Mouse (Mus musculus) kidney, embryonic 16.5 days (tissue): Measurements from ENCODE around the gene Mrpl20. TPM values are rescaled to one million over a fixed set of nuclear protein-coding genes. Genes with fewer than 3 reads are reported as not detected.
A peak's percentile ranks its signal among the peaks of the same experiment; 100 is the strongest.

ENCODE experiments used
- ATAC-seq: fragments of 200-750 bp; cut with Nextera tagmentation; 2 replicates; pipeline ENCODE4 v1.8.0; 2017; ENCODE audit warnings: moderate TSS enrichment; ENCODE audit not compliant: low FRiP score, low TSS enrichment
- H3K27ac ChIP-seq: fragments of 300-500 bp; sonication (generic); 2 replicates; pipeline ENCODE4 v1.5.1; 2014; ENCODE audit warnings: low read length
- H3K27me3 ChIP-seq: fragments of 300-500 bp; sonication (generic); 2 replicates; pipeline ENCODE4 v1.6.1; 2014; ENCODE audit warnings: low read length, control low read depth, mixed read lengths; ENCODE audit not compliant: insufficient read depth
- H3K36me3 ChIP-seq: fragments of 300-500 bp; sonication (generic); 2 replicates; pipeline ENCODE4 v1.6.1; 2014; ENCODE audit warnings: low read length, control low read depth, mixed read lengths; ENCODE audit not compliant: insufficient read depth
- H3K4me1 ChIP-seq: fragments of 300-500 bp; sonication (generic); 2 replicates; pipeline ENCODE4 v1.6.1; 2014; ENCODE audit warnings: low read length, control low read depth, mixed read lengths; ENCODE audit not compliant: insufficient read depth
- H3K4me2 ChIP-seq: fragments of 300-500 bp; sonication (generic); replicated peaks from 2 replicates; pipeline ENCODE4 v1.6.1; 2014; ENCODE audit warnings: low read depth, low read length
- H3K4me3 ChIP-seq: fragments of 300-500 bp; sonication (generic); 2 replicates; pipeline ENCODE4 v1.5.1; 2014; ENCODE audit warnings: mild to moderate bottlenecking, low read length
- H3K9ac ChIP-seq: fragments of 300-500 bp; sonication (generic); replicated peaks from 2 replicates; pipeline ENCODE4 v1.6.1; 2014; ENCODE audit warnings: low read length
- H3K9me3 ChIP-seq: fragments of 300-500 bp; sonication (generic); 2 replicates; pipeline ENCODE4 v1.6.1; 2016; ENCODE audit warnings: low read length, control low read depth
- WGBS: fragments of 180-500 bp; shearing (Covaris S2); extraction: QIAGEN DNeasy Blood & Tissue Kit; methylation state at CpG from one replicate; pipeline ENCODE4 v1.1.7; 2014; 5-methylcytosine and 5-hydroxymethylcytosine counted together
- polyA plus RNA-seq: library from polyadenylated mRNA; unstranded; fragments of >200 nt; fragmentation: Nextera tagmentation; extraction: Ambion mirVana; gene quantifications from 2 replicates; pipeline ENCODE4 v1.2.1, GENCODE M21; 2015

Gene Mrpl20
- polyA plus RNA-seq = 205 and 209 TPM in 2 replicates

DNA sequence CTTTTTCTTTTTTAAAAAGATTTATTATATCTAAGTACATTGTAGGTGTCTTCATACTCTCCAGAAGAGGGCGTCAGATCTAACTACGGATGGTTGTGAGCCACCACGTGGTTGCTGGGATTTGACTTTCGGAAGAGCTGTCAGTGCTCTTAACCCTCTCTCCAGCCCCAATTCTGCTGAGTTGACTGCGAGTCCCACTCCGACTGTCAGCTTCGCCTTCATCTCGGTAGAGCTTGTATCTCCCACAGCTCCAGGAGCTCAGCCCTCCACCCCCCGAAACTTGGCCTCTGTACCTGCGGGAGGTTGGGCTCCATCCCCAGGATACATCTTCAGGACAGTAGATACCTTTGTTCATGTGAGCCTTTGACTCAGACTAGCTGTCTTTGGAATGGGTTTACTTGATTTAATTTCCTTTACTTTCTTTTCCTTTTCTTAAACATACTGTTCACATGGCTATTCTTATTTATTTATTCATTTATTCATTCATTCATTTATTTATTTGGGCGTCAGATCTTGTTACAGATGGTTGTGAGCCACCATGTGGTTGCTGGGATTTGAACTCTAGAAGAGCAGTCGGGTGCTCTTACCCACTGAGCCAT lies at the start of gene Mrpl20:
Gene Mrpl20 (plus strand): TSS at position 138 of the 599 bp plus-strand sequence.
- Histone ChIP-seq H3K9me3 (no peaks in the 10 kb centered on the region), H3K27me3 (no peaks in the 10 kb centered on the region), H3K4me2 (peak within 1 kb of the TSS; percentile 64), H3K4me1 (peaks cover 20% of the 10 kb centered on the region), H3K9ac (peak within 1 kb of the TSS; percentile 89), H3K4me3 (peak within 1 kb of the TSS; percentile 90), H3K27ac (peak within 1 kb of the TSS; percentile 77), H3K36me3 (peaks cover 6% of the 10 kb centered on the region)
- 11% methylated on average over 12 of the region's 12 CpGs for WGBS
- ATAC-seq = no peak; the same call in 1 of the 2 replicates

DNA sequence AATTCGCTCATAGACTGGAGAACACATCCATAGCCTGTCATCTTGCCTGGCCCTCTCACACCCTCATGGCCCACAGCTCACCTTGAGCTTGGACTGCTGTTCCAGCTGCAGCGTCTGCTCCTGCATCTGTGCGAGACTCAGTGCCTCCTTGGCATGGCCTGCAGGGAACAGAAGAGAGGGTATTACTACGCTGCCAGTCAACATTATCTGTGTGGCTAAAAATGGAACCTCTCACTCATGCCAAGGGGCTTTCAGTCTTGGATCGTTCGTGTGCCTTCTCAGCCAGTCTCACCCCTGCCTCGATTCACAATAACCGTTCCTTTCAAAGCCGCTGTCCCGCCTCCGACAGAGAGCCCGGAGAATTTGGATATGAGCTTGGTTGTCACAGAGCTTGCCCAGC lies 45.7 kb upstream of the Mrpl20 start:
- no peaks in the 10 kb centered on the region for H3K27me3 ChIP-seq
- peaks cover 44% of the 10 kb centered on the region for H3K36me3 ChIP-seq
- WGBS = 93% methylated on average over 12 of the region's 12 CpGs
- H3K9me3 ChIP-seq = no peaks in the 10 kb centered on the region
- no peak overlapping the region for H3K27ac ChIP-seq
- H3K4me1 ChIP-seq = peaks cover 22% of the 10 kb centered on the region
- no peak overlapping the region for H3K4me3 ChIP-seq
- no peak for ATAC-seq
- H3K4me2 ChIP-seq = no peak overlapping the region
- H3K9ac ChIP-seq = no peak overlapping the region

DNA sequence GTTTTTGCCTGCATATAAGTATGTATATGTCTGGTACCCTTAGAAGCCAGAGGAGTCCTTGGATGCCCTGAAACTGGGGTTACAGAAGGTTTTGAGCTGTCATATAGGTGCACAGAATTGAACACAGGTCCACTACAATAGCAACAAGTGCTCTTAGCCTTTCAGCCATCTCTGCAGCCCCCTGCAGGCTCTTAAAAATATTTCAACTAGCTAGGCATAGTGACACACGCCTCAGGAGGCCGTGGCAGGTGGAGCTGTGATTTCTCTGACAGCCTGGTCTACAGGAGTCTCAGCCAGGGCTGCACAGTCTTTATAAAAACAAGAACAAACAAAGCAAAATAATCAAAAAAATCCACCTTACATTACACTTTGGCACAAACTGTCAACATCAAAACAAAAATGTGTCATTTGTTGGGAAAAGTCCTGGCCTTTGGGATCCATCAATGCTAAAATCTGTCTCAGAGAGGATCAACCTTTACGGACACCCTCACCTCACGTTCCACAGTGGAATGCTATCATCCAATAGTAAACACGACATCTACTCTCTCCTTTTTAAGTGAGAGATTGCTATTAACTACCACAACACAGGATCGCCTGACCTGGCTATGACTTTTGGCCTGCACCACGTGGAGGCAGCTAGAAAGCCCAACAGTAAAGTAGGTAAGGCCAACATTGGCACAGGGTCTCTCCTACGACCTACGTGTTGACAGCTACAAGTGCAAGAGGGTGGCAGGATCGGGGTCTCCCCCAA lies 42.6 kb upstream of the Mrpl20 start:
- WGBS = 2% methylated on average over 10 of the region's 10 CpGs
- Histone ChIP-seq H3K4me3 (peak overlapping the region; percentile 85), H3K9me3 (no peaks in the 10 kb centered on the region), H3K36me3 (peaks cover 22% of the 10 kb centered on the region), H3K4me1 (peaks cover 23% of the 10 kb centered on the region), H3K27ac (peak overlapping the region; percentile 35), H3K27me3 (no peaks in the 10 kb centered on the region), H3K9ac (peak overlapping the region; percentile 81), H3K4me2 (peak overlapping the region; percentile 87)
- peak; percentile 47 for ATAC-seq

DNA sequence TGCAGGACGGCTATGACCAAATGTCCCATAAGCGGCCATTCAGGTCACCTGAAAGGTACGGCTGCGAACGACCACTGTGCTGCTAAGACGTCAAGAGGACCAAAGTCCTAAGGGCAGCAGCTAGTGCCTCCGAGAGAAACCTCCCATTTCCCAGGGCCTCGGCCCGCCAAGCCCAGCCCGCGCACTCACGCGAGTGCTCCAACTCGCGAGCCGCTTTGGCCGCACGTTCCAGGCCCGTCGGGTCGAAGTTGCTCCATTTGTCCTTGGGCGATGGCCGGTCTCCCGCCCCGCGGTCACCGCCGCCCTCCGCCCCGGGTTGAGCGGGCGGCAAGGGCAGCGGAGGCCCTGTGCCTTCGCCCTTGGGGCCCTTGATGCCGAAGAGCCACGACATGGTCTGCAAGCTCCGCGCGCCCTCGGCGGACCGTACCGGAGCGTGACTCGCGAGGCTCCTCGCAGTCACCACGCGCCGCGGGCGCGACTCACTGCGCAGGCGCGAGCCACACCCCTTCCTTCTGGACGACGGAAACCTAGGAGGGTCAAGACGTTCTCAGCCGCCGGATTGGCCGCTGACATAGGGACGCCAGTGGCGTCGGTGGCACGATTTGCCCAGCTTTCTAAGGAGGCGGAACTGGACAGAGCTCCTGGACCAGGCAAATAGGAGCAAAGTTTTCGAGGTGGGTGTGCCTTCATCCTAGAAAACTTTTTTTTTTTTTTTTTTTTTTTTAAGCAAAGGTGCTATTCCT lies 41.9 kb upstream of the Mrpl20 start, which contains the start of gene Atad3a:
Gene Atad3a (minus strand): TSS at position 481 of the 743 bp plus-strand sequence.
- Histone ChIP-seq H3K36me3 (peaks cover 16% of the 10 kb centered on the region), H3K27ac (peak within 1 kb of the TSS; percentile 64), H3K9me3 (no peaks in the 10 kb centered on the region), H3K4me3 (peak within 1 kb of the TSS; percentile 85), H3K4me2 (peak within 1 kb of the TSS; percentile 87), H3K27me3 (no peaks in the 10 kb centered on the region), H3K4me1 (peaks cover 23% of the 10 kb centered on the region), H3K9ac (peak within 1 kb of the TSS; percentile 85)
- under 1% methylated on average over 65 of the region's 68 CpGs for WGBS
- peak; percentile 98 for ATAC-seq

DNA sequence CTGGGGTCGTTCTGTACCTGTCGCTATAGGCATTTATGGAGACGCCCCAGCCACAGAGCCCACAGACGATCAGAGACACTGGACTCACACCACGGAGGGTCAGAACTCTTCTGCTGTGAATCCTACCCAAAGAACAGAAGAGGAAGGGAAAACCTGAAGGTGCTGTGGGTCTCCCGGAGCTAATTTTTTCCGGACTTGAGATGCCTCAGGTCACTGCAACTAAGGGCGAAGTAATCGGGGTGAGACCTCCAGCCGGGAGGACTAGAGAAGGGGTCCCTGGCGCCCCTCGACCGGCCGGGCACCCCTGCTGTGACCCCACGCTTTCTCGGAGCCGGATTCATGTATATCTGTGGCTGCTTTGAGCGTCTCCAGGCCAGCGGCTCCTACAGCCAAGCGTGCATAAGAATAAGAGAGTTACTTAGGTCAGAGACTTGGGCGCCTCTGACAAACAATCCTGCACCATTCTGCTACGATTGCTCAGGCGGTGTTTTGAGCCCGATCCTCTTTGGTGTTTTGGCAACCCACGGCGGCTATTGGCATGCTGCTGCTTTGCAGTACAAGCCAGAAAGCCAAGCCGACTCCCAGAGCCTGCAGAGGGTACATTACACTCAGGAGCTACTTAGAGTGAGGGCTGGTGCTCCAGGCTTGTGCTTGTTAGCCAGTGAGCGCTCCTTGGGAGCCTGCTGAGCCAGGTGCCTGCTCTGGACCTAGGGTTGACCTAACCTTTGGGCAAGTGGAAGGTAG lies 41.1 kb upstream of the Mrpl20 start:
- H3K4me3 ChIP-seq = peak overlapping the region; percentile 85
- peaks cover 8% of the 10 kb centered on the region; the same call in 1 of the 2 replicates for H3K36me3 ChIP-seq
- ATAC-seq = no peak
- H3K27ac ChIP-seq = peak overlapping the region; percentile 64
- H3K9ac ChIP-seq = peak overlapping the region; percentile 85
- no peaks in the 10 kb centered on the region for H3K27me3 ChIP-seq
- H3K4me1 ChIP-seq = peaks cover 23% of the 10 kb centered on the region
- WGBS = 2% methylated on average over 28 of the region's 28 CpGs
- peak overlapping the region; percentile 87 for H3K4me2 ChIP-seq
- no peaks in the 10 kb centered on the region for H3K9me3 ChIP-seq

DNA sequence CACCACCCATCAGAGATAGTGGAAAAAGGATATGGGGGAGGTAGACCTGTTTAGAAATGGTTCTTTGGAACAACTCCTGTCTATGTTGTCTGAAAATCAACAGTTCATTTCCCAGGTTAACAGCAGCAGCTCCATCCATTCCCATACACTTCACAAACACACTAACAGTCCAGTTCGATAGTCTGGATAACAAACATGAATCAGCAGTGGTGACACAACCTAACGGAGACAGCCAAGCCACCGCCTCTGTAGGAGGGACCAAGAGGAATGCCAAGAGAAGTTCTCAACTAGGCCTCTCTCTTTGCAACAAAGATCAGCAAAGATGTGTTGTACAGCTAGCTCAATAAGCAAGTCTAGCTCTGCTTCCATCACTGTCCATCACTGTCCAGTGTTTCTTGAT lies 40.3 kb upstream of the Mrpl20 start:
- Histone ChIP-seq H3K9me3 (no peaks in the 10 kb centered on the region), H3K9ac (no peak overlapping the region)

DNA sequence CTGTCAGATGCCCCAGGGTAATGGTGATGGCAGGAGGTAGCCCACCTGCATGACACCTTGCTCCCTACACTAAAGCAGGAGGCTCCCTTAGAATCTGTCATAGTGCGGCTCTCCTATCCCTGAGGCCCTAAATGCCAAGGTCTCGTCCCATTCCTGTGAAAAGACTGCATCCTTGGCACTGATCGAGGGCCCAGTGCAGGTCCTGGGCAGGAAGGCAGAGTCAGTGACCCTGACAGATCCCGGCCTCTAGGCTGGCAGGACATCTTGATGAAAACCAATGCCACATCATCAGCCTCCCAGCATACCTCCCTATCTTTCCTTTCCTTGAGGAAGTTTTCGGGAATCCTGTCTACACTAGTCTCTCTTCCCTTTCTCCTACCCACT lies 33.2 kb upstream of the Mrpl20 start:
- H3K9ac ChIP-seq = peak overlapping the region; percentile 75
- H3K4me3 ChIP-seq = peak overlapping the region; percentile 53
- peaks cover 5% of the 10 kb centered on the region; the same call in 1 of the 2 replicates for H3K27me3 ChIP-seq
- H3K4me1 ChIP-seq = peaks cover 16% of the 10 kb centered on the region
- no peak for ATAC-seq
- peak overlapping the region; percentile 65 for H3K4me2 ChIP-seq
- no peaks in the 10 kb centered on the region for H3K36me3 ChIP-seq
- no peak overlapping the region for H3K27ac ChIP-seq
- WGBS = 54% methylated on average over 5 of the region's 5 CpGs
- no peaks in the 10 kb centered on the region for H3K9me3 ChIP-seq

More for the DNA sequence above, 40.3 kb upstream of the Mrpl20 start:
- Histone ChIP-seq H3K4me3 (no peak overlapping the region), H3K27me3 (no peaks in the 10 kb centered on the region), H3K4me2 (no peak overlapping the region), H3K36me3 (0 out of 2 replicates have a peak, but pooled peaks cover under 1% of the 10 kb centered on the region), H3K27ac (no peak overlapping the region), H3K4me1 (peaks cover 23% of the 10 kb centered on the region)
- no peak for ATAC-seq
- 87% methylated on average over 3 of the region's 3 CpGs for WGBS

DNA sequence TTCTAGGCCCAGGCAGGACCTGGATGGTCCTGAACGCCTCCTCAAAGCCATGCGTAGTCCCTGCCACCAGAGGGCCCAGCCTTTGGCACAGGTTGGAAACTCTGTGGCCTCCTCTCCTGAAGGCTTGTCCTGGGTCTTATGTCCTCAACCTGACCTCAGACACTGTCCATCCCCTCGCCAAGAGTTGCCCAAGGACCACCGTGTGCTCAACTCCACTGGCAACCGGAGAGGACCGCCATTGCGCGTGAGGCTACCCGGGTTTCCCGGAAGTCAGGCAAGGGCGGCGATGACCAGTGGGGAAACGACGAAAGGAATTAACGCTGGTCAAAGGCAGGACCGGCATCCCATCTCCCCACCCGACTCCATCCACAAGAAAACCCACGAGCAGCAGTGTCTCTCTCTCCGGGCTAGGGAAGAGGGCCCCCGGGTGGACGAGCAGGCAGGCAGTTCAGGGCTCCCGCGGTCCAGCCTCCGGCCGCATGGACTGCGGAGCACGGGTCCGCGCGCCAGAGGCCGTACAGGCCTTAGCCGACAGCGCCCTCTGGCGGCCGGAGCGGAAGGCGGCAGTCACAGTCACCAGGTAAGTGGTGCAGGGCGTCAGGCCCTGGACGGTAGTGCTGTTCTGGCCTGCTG lies 32.7 kb upstream of the Mrpl20 start:
- Histone ChIP-seq H3K27me3 (peaks cover 5% of the 10 kb centered on the region; the same call in 1 of the 2 replicates), H3K4me3 (peak overlapping the region; percentile 53), H3K9ac (peak overlapping the region; percentile 75), H3K9me3 (no peaks in the 10 kb centered on the region), H3K27ac (peak overlapping the region; percentile 48), H3K4me1 (peaks cover 21% of the 10 kb centered on the region), H3K4me2 (peak overlapping the region; percentile 65), H3K36me3 (no peaks in the 10 kb centered on the region)
- WGBS = under 1% methylated on average over 39 of the region's 39 CpGs
- ATAC-seq = peak; percentile 89

DNA sequence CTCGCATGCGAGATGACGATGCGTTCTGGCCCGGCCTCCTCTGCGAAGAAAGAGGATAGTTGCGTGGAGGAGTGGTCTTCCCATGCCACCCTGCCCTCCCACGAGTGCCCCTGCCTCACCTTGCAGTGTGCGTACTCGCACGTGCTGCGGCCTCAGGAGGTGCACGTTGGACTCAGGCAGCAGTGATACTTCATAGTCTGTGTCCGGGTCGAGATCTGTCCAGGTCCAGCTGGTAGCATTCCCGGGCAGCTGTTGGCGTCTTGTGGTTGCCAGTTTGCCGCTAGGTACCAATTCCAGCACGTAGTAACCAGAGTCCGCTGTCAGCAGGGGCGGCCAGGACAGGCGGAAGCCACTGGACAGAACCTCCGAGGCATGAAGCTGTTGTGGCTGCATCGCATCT lies 32.1 kb upstream of the Mrpl20 start:
- Histone ChIP-seq H3K4me2 (peak overlapping the region; percentile 65), H3K9ac (peak overlapping the region; percentile 75), H3K4me1 (peaks cover 26% of the 10 kb centered on the region), H3K36me3 (no peaks in the 10 kb centered on the region), H3K9me3 (no peaks in the 10 kb centered on the region), H3K4me3 (peak overlapping the region; percentile 53), H3K27me3 (peaks cover 5% of the 10 kb centered on the region; the same call in 1 of the 2 replicates), H3K27ac (no peak overlapping the region)
- 36% methylated on average over 24 of the region's 24 CpGs for WGBS
- peak; percentile 14 for ATAC-seq
